Mouse (Mus musculus): ENCODE measurements around the gene Caly. TPM values are rescaled to one million over a fixed set of nuclear protein-coding genes. Genes with fewer than 3 reads are reported as not detected.

Gene Caly
- polyA plus RNA-seq (2014; fragmentation: Illumina TruSeq; extraction: RNeasy Lipid Tissue Mini Kit (QIAGEN cat#74804); ENCODE audit: insufficient read depth, low read depth, low replicate concordance): not detected

DNA sequence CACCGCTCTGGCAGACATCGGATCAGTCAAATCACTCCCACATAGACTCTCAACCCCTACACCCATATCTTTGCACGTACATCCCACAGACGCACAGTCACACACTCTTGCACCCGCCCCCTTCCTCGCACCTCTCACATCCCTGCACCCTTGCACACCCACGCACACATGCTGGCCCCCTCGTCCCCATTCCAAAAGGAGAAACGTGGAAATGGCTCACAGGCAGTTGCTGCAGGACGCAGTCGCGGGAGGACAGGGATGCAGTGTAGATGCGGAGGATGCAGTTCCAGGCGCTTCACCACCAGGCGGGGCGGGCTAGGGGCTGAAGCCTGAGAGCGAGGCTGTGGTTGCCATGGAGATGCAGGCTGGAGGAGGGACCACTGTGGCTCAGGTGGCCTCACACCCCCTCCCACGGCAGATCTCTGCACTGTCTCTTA lies at the start of gene Caly:
TSS of gene Caly (minus strand) at position 307 of the 437 bp plus-strand sequence.

DNA sequence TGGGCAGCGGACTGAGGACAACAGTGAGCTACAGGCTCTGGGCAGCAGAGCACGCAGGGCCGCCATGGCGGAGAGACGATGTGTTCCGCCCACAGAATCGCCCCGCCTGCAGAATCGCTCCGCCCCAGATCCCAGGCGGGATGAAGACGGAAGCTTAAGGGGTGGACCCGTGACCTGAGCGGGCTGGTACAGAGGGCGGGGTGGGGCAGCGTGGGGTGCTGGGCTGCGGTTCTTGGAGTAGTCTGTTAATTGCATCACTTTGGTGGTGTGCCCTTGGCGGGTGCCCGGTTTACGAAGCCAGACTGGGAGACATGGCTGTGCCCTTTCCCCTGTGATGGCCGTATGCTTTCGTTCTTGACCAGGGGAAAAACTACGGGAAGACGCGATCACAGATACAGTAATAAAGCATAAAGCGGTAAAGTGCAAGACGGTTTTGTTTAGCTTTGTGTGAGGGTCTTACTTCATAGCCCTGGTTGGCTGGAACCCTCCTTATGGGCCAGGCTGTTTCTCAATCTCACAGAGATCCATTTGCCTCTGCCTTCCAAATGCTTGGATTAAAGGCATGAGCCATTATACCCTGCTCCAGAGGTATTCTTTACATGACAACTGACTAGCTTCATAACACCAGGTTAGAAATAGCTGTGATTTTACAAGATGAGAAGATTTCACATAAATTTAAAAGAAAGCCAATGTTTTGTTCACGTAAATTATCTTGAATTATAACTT lies 34.1 kb upstream of the Caly start, which contains the start of gene Echs1:
TSS of gene Echs1 (minus strand) at position 148 of the 726 bp plus-strand sequence.

GRCm38 (mm10) chr7:140115583-140116328 lies 33.4 kb upstream of the Caly start, which contains the start of gene Paox:
TSS of gene Paox (plus strand) at chr7:140115799.

GRCm38 (mm10) chr7:140101993-140102860 lies 19.9 kb upstream of the Caly start, which contains the start of gene Fuom:
TSS of gene Fuom (minus strand) at chr7:140102441.

DNA sequence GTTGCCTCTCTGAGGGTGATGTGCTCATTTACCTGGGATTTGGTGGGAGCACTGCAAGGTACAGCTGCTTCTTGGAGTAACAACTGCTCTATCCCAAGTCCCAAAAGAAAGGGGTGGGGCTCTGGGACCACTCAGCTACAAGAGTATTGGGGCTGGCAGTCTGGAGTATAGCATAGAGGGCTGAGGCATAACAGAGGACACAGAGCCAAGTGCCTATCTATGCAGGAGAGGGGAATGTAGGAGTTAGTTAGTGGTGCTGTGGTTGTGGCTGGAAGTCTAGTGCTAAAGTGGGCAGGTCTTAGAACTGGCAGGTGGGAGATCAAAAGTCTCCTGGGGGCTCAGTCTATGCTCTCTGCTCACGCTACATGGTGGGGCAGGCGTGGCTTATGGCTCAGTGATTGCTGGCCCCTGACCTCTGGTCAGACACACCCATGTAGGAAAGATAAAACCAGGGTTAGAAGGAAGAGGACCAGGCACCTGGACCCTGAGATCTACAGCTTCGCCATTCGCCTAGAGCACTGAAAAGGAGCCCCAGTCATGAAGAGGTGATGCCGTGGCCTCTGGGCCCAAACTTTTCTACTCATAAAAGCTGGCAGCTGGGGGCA lies 10.7 kb upstream of the Caly start, which contains the start of gene Prap1:
TSS of gene Prap1 (plus strand) at position 472 of the 605 bp plus-strand sequence.

DNA sequence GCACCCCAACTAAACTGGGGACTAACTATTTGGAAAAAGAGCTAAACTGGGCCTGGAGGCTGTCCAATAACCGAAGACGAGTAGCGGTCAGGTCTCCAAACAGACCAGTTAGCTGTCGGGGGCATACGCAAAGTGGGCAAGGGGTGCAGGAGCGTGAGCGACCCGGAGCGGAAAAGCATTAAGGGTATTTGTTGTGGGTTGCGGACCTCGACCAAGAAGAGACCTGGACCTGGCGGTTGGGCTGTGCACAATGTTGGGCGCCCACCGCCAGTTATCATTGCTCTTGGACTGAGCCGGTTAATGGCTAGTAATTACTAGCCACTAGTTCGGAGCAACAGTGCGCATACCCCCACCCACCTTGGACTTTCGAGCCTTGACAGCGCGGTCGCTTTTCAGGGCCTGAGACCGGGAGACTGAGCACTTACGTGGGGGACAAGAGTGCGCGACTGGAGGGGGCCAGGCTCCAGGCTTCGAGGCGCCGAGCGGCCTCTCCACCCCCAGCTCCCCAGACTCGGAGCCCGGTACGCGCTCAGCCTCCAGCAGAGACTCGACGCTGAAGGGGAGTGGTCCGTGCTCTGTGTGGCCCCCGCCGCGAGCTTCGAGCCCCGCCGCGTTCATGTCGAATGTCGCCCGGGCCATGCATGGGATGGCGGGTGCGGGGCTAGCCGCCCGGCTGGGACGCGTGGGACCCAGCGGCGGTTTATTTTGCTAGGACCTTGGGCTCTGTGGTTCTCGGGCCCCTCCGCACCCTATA lies 33.8 kb downstream of the Caly start, which contains the start of gene Msx3:
TSS of gene Msx3 (minus strand) at position 729 of the 754 bp plus-strand sequence.

GRCm38 (mm10) chr7:140036281-140037170 lies 45.8 kb downstream of the Caly start, which contains the start of the genes Zfp511 and Tubgcp2:
TSS of gene Zfp511 (plus strand) at chr7:140036391.
TSS of gene Tubgcp2 (minus strand) at chr7:140036669.

Other genes with a start within 250 kb of the Caly start
- gene Adgra1, start 248.4 kb downstream of the Caly start, polyA plus RNA-seq (2014; fragmentation: Illumina TruSeq; extraction: RNeasy Lipid Tissue Mini Kit (QIAGEN cat#74804); ENCODE audit: insufficient read depth, low read depth, low replicate concordance): not detected
- gene Kndc1, start 187.9 kb downstream of the Caly start, polyA plus RNA-seq (2014; fragmentation: Illumina TruSeq; extraction: RNeasy Lipid Tissue Mini Kit (QIAGEN cat#74804); ENCODE audit: insufficient read depth, low read depth, low replicate concordance): 2.2 TPM
- gene Utf1, start 138.8 kb downstream of the Caly start, polyA plus RNA-seq (2014; fragmentation: Illumina TruSeq; extraction: RNeasy Lipid Tissue Mini Kit (QIAGEN cat#74804); ENCODE audit: insufficient read depth, low read depth, low replicate concordance): not detected
- 4.6 TPM for gene 6430531B16Rik, start 103.8 kb downstream of the Caly start, polyA plus RNA-seq (2014; fragmentation: Illumina TruSeq; extraction: RNeasy Lipid Tissue Mini Kit (QIAGEN cat#74804); ENCODE audit: insufficient read depth, low read depth, low replicate concordance)
- gene Adam8, start 90.0 kb downstream of the Caly start, polyA plus RNA-seq (2014; fragmentation: Illumina TruSeq; extraction: RNeasy Lipid Tissue Mini Kit (QIAGEN cat#74804); ENCODE audit: insufficient read depth, low read depth, low replicate concordance): 6.5 TPM
- 13.9 TPM for gene Zfp511, start 46.2 kb downstream of the Caly start, polyA plus RNA-seq (2014; fragmentation: Illumina TruSeq; extraction: RNeasy Lipid Tissue Mini Kit (QIAGEN cat#74804); ENCODE audit: insufficient read depth, low read depth, low replicate concordance)
- 8.3 TPM for gene Tubgcp2, start 45.9 kb downstream of the Caly start, polyA plus RNA-seq (2014; fragmentation: Illumina TruSeq; extraction: RNeasy Lipid Tissue Mini Kit (QIAGEN cat#74804); ENCODE audit: insufficient read depth, low read depth, low replicate concordance)
- not detected for gene Msx3, start 33.5 kb downstream of the Caly start, polyA plus RNA-seq (2014; fragmentation: Illumina TruSeq; extraction: RNeasy Lipid Tissue Mini Kit (QIAGEN cat#74804); ENCODE audit: insufficient read depth, low read depth, low replicate concordance)
- gene Prap1, start 10.8 kb upstream of the Caly start, polyA plus RNA-seq (2014; fragmentation: Illumina TruSeq; extraction: RNeasy Lipid Tissue Mini Kit (QIAGEN cat#74804); ENCODE audit: insufficient read depth, low read depth, low replicate concordance): not detected
- 29.5 TPM for gene Fuom, start 19.9 kb upstream of the Caly start, polyA plus RNA-seq (2014; fragmentation: Illumina TruSeq; extraction: RNeasy Lipid Tissue Mini Kit (QIAGEN cat#74804); ENCODE audit: insufficient read depth, low read depth, low replicate concordance)
- 8.8 TPM for gene Paox, start 33.3 kb upstream of the Caly start, polyA plus RNA-seq (2014; fragmentation: Illumina TruSeq; extraction: RNeasy Lipid Tissue Mini Kit (QIAGEN cat#74804); ENCODE audit: insufficient read depth, low read depth, low replicate concordance)
- gene Echs1, start 33.9 kb upstream of the Caly start, polyA plus RNA-seq (2014; fragmentation: Illumina TruSeq; extraction: RNeasy Lipid Tissue Mini Kit (QIAGEN cat#74804); ENCODE audit: insufficient read depth, low read depth, low replicate concordance): 97.0 TPM
- 12.7 TPM for gene Mtg1, start 55.0 kb upstream of the Caly start, polyA plus RNA-seq (2014; fragmentation: Illumina TruSeq; extraction: RNeasy Lipid Tissue Mini Kit (QIAGEN cat#74804); ENCODE audit: insufficient read depth, low read depth, low replicate concordance)
- not detected for gene Sprn, start 72.3 kb upstream of the Caly start, polyA plus RNA-seq (2014; fragmentation: Illumina TruSeq; extraction: RNeasy Lipid Tissue Mini Kit (QIAGEN cat#74804); ENCODE audit: insufficient read depth, low read depth, low replicate concordance)
- gene Olfr522, start 82.2 kb upstream of the Caly start, polyA plus RNA-seq (2014; fragmentation: Illumina TruSeq; extraction: RNeasy Lipid Tissue Mini Kit (QIAGEN cat#74804); ENCODE audit: insufficient read depth, low read depth, low replicate concordance): not detected
- not detected for gene Olfr523, start 90.7 kb upstream of the Caly start, polyA plus RNA-seq (2014; fragmentation: Illumina TruSeq; extraction: RNeasy Lipid Tissue Mini Kit (QIAGEN cat#74804); ENCODE audit: insufficient read depth, low read depth, low replicate concordance)
- gene Olfr524, start 123.4 kb upstream of the Caly start, polyA plus RNA-seq (2014; fragmentation: Illumina TruSeq; extraction: RNeasy Lipid Tissue Mini Kit (QIAGEN cat#74804); ENCODE audit: insufficient read depth, low read depth, low replicate concordance): not detected
- gene Cd163l1, start 135.7 kb upstream of the Caly start, polyA plus RNA-seq (2014; fragmentation: Illumina TruSeq; extraction: RNeasy Lipid Tissue Mini Kit (QIAGEN cat#74804); ENCODE audit: insufficient read depth, low read depth, low replicate concordance): 0.48 TPM
- gene 5830411N06Rik, start 164.7 kb upstream of the Caly start, polyA plus RNA-seq (2014; fragmentation: Illumina TruSeq; extraction: RNeasy Lipid Tissue Mini Kit (QIAGEN cat#74804); ENCODE audit: insufficient read depth, low read depth, low replicate concordance): 0.30 TPM
- not detected for gene Olfr525, start 238.3 kb upstream of the Caly start, polyA plus RNA-seq (2014; fragmentation: Illumina TruSeq; extraction: RNeasy Lipid Tissue Mini Kit (QIAGEN cat#74804); ENCODE audit: insufficient read depth, low read depth, low replicate concordance)